Mouse (Mus musculus) neural tube, embryonic 14.5 days (tissue): Measurements from ENCODE around the gene Gm45337. TPM values are rescaled to one million over a fixed set of nuclear protein-coding genes. Genes with fewer than 3 reads are reported as not detected.
"Not testable (repeated sequence)": the region's sequence is repeated elsewhere in the genome, so short reads cannot be mapped to it uniquely, and the experiment has no call there.

ENCODE experiments used
- ATAC-seq: fragments of 200-750 bp; cut with Nextera tagmentation; 2 replicates; pipeline ENCODE4 v1.8.0; 2017; ENCODE audit warnings: low read depth, mild to moderate bottlenecking, moderate TSS enrichment, moderate library complexity
- H3K27ac ChIP-seq: fragments of 300-500 bp; sonication (generic); 2 replicates; pipeline ENCODE4 v1.5.1; 2014; ENCODE audit warnings: low read depth, mild to moderate bottlenecking, control low read depth, low read length, moderate library complexity, mixed read lengths
- H3K27me3 ChIP-seq: fragments of 300-500 bp; sonication (generic); 2 replicates; pipeline ENCODE4 v1.6.1; 2014; ENCODE audit warnings: low read length; ENCODE audit not compliant: control insufficient read depth, insufficient read depth
- H3K36me3 ChIP-seq: fragments of 300-500 bp; sonication (generic); 2 replicates; pipeline ENCODE4 v1.6.1; 2014; ENCODE audit warnings: low read length, mixed read lengths; ENCODE audit not compliant: control insufficient read depth, insufficient read depth
- H3K4me1 ChIP-seq: fragments of 300-500 bp; sonication (generic); 2 replicates; pipeline ENCODE4 v1.6.1; 2014; ENCODE audit warnings: low read length; ENCODE audit not compliant: control insufficient read depth, insufficient read depth
- H3K4me2 ChIP-seq: fragments of 300-500 bp; sonication (generic); 2 replicates; pipeline ENCODE4 v1.6.1; 2014; ENCODE audit warnings: mild to moderate bottlenecking, low read depth, low read length, control low read depth
- H3K4me3 ChIP-seq: fragments of 300-500 bp; sonication (generic); 2 replicates; pipeline ENCODE4 v1.5.1; 2014; ENCODE audit warnings: low read depth, low read length, control low read depth, mixed read lengths
- H3K9ac ChIP-seq: fragments of 300-500 bp; sonication (generic); replicated peaks from 2 replicates; pipeline ENCODE4 v1.6.1; 2014; ENCODE audit warnings: low read depth, mild to moderate bottlenecking, control low read depth, low read length, mixed read lengths
- H3K9me3 ChIP-seq: fragments of 300-500 bp; sonication (generic); 2 replicates; pipeline ENCODE4 v1.6.1; 2016; ENCODE audit warnings: low read length; ENCODE audit not compliant: control insufficient read depth
- WGBS: fragments of 180-500 bp; shearing (Covaris S2); extraction: QIAGEN DNeasy Blood & Tissue Kit; methylation state at CpG from one replicate; pipeline ENCODE4 v1.1.7; 2014; 5-methylcytosine and 5-hydroxymethylcytosine counted together
- polyA plus RNA-seq: library from polyadenylated mRNA; unstranded; fragments of >200 nt; fragmentation: Nextera tagmentation; extraction: Ambion mirVana; gene quantifications from 2 replicates; pipeline ENCODE4 v1.2.1, GENCODE M21; 2014

The Gm45337 gene
- not detected in 2 replicates for polyA plus RNA-seq

- Histone ChIP-seq H3K9me3 (no peaks in the 10 kb centered on the region), H3K9ac (no peak within 1 kb of the TSS), H3K4me1 (no peaks in the 10 kb centered on the region), H3K27me3 (no peaks in the 10 kb centered on the region), H3K27ac (no peak within 1 kb of the TSS), H3K4me3 (no peak within 1 kb of the TSS), H3K36me3 (no peaks in the 10 kb centered on the region), H3K4me2 (no peak within 1 kb of the TSS)
- WGBS: 78% methylated on average over 1 of the region's 1 CpGs
- ATAC-seq: no peak
These were observed at the start of gene Gm45337 for GRCm38 (mm10) chr7:142144507-142144906. TSS of gene Gm45337 (minus strand) at chr7:142144607.

- H3K9ac ChIP-seq: no peak within 1 kb of the TSS
- no peak for ATAC-seq
- no peaks in the 10 kb centered on the region for H3K36me3 ChIP-seq
- H3K27ac ChIP-seq: no peak within 1 kb of the TSS
- H3K4me1 ChIP-seq: no peaks in the 10 kb centered on the region
- 48% methylated on average over 2 of the region's 2 CpGs for WGBS
- no peak within 1 kb of the TSS for H3K4me2 ChIP-seq
- no peak within 1 kb of the TSS for H3K4me3 ChIP-seq
- H3K9me3 ChIP-seq: no peaks in the 10 kb centered on the region
- no peaks in the 10 kb centered on the region for H3K27me3 ChIP-seq
These were observed 45.9 kb upstream of the Gm45337 start, which contains the start of gene Gm10153 for GRCm38 (mm10) chr7:142190289-142190688. TSS of gene Gm10153 (minus strand) at chr7:142190389.

- H3K36me3 ChIP-seq: no peaks in the 10 kb centered on the region
- H3K4me3 ChIP-seq: no peak overlapping the region
- ATAC-seq: no peak
- no peaks in the 10 kb centered on the region for H3K4me1 ChIP-seq
- H3K9ac ChIP-seq: no peak overlapping the region
- no peaks in the 10 kb centered on the region for H3K27me3 ChIP-seq
- H3K9me3 ChIP-seq: no peaks in the 10 kb centered on the region
- no peak overlapping the region for H3K27ac ChIP-seq
- H3K4me2 ChIP-seq: no peak overlapping the region
- 75% methylated on average over 2 of the region's 2 CpGs for WGBS
These were observed 43.7 kb upstream of the Gm45337 start for GRCm38 (mm10) chr7:142188156-142188555.

GRCm38 (mm10) chr7:142181021-142181420, 36.6 kb upstream of the Gm45337 start:
- no peak overlapping the region for H3K4me3 ChIP-seq
- no peak for ATAC-seq
- no peaks in the 10 kb centered on the region for H3K9me3 ChIP-seq
- H3K36me3 ChIP-seq: no peaks in the 10 kb centered on the region
- H3K4me1 ChIP-seq: no peaks in the 10 kb centered on the region
- H3K4me2 ChIP-seq: no peak overlapping the region
- 67% methylated on average over 1 of the region's 1 CpGs for WGBS
- no peaks in the 10 kb centered on the region for H3K27me3 ChIP-seq
- H3K9ac ChIP-seq: no peak overlapping the region
- H3K27ac ChIP-seq: no peak overlapping the region

- no peaks in the 10 kb centered on the region for H3K9me3 ChIP-seq
- no peaks in the 10 kb centered on the region for H3K27me3 ChIP-seq
- H3K9ac ChIP-seq: no peak overlapping the region
- WGBS: 77% methylated on average over 1 of the region's 1 CpGs
- H3K27ac ChIP-seq: no peak overlapping the region
- no peak overlapping the region for H3K4me3 ChIP-seq
- ATAC-seq: no peak
- no peak overlapping the region for H3K4me2 ChIP-seq
- no peaks in the 10 kb centered on the region for H3K4me1 ChIP-seq
- no peaks in the 10 kb centered on the region for H3K36me3 ChIP-seq
These were observed 34.3 kb upstream of the Gm45337 start for GRCm38 (mm10) chr7:142178685-142179084.

- ATAC-seq: not testable (repeated sequence)
These were observed 31.5 kb upstream of the Gm45337 start, which contains the start of gene Krtap5-2 for GRCm38 (mm10) chr7:142175905-142176304. TSS of gene Krtap5-2 (minus strand) at chr7:142176005.

GRCm38 (mm10) chr7:142169836-142170235, 25.4 kb upstream of the Gm45337 start:
- Histone ChIP-seq H3K4me3 (no peak overlapping the region), H3K27ac (no peak overlapping the region), H3K4me2 (no peak overlapping the region), H3K4me1 (no peaks in the 10 kb centered on the region), H3K36me3 (no peaks in the 10 kb centered on the region), H3K9ac (no peak overlapping the region), H3K9me3 (no peaks in the 10 kb centered on the region), H3K27me3 (no peaks in the 10 kb centered on the region)
- WGBS: 53% methylated on average over 3 of the region's 3 CpGs
- ATAC-seq: no peak

More at GRCm38 (mm10) chr7:142175905-142176304, 31.5 kb upstream of the Gm45337 start, which contains the start of gene Krtap5-2:
- not testable (repeated sequence) for H3K27me3 ChIP-seq, H3K4me2 ChIP-seq, H3K9ac ChIP-seq, H3K4me3 ChIP-seq, H3K4me1 ChIP-seq, H3K9me3 ChIP-seq, H3K36me3 ChIP-seq, H3K27ac ChIP-seq

- H3K4me3 ChIP-seq, H3K4me2 ChIP-seq, H3K36me3 ChIP-seq, ATAC-seq, H3K27me3 ChIP-seq, H3K9me3 ChIP-seq, H3K4me1 ChIP-seq, H3K9ac ChIP-seq, H3K27ac ChIP-seq: not testable (repeated sequence)
These were observed 21.2 kb upstream of the Gm45337 start, which contains the start of gene Gm4553 for GRCm38 (mm10) chr7:142165639-142166038. TSS of gene Gm4553 (minus strand) at chr7:142165739.

- H3K9me3 ChIP-seq: no peaks in the 10 kb centered on the region
- no peaks in the 10 kb centered on the region for H3K27me3 ChIP-seq
- no peak overlapping the region for H3K4me2 ChIP-seq
- H3K4me3 ChIP-seq: no peak overlapping the region
- H3K9ac ChIP-seq: no peak overlapping the region
- 92% methylated on average over 3 of the region's 3 CpGs for WGBS
- H3K36me3 ChIP-seq: no peaks in the 10 kb centered on the region
- H3K27ac ChIP-seq: no peak overlapping the region
- ATAC-seq: no peak
- no peaks in the 10 kb centered on the region for H3K4me1 ChIP-seq
These were observed 15.0 kb upstream of the Gm45337 start for GRCm38 (mm10) chr7:142159366-142159765.
